Mouse (Mus musculus): ENCODE results near the gene Smarcb1.

Smarcb1 gene

DNA sequence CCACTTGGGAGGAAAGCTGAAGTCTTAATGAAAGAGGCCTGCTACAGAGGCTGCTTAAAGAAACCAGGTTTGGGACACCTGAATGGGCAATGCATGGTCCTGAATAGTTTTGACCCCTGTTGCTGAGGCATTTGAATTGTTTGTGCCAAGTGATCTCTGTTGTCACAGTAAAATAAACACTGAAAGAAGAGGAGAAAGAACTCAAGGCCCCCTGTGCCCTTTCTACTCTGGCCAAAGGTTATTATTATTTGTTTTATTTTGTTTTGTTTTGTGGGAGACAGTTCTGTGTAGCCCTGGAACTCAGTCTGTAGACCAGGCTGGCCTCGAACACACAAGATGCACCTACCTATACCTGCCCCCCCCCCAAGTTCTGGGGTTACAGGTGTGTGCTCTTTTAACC, 13.6 kb upstream of the Smarcb1 start:
- DNase-seq (ENCODE audit: low spot score in 2 of 2) = no peak

DNA sequence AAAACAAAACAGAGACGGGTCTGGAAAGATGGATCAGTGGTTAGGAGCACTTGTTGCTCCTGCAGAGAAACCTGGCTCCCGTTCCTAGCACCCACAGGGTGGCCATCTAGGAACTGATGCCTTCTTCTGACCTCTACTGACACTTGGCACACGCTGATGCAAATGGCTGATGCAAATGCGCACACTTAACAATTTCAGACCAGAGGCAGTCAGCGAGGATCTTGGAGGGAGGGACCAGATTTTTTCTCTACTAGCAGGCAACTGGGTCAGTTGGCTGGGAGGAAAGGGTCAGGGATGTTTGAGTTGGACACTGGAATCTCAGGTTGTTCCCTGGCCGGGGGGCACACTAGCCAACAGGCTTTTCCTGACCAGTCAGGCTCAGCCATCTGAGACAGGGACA, 11.5 kb upstream of the Smarcb1 start, which contains the start of gene Chchd10:
Gene Chchd10 (plus strand): TSS at position 240 of the 400 bp plus-strand sequence.
- no peak for DNase-seq (ENCODE audit: low spot score in 2 of 2)

DNA sequence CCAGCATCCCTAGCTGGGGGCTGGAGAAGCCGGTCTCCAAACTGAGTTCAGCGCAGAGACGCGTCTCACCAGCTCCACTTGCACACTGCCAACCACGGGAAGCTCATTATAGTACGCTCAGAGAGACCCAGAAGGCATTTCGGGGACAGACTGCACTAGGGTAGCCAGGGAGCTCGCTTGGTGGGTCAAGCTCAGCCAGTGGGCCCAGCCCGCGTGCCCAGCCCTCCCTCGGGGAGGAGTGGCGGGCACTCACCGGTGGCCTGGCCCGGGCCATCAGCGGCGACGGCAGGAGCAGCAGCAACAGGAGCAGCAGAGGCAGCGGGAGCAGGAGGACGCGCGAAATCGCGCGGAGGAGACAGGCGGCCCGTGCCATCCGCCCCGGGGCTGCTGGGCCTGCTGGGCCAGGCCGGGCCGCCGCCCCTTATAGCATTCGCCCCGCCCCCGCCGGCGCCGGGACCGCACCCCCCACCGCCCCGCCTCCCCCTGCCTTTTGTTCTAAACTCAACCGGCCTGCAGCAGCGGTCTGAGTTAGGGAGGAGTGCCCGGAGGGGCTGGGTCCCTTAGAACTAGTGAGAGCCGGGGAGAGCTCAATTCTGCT, 10.8 kb upstream of the Smarcb1 start:
- DNase-seq (ENCODE audit: low spot score in 2 of 2) = no peak

DNA sequence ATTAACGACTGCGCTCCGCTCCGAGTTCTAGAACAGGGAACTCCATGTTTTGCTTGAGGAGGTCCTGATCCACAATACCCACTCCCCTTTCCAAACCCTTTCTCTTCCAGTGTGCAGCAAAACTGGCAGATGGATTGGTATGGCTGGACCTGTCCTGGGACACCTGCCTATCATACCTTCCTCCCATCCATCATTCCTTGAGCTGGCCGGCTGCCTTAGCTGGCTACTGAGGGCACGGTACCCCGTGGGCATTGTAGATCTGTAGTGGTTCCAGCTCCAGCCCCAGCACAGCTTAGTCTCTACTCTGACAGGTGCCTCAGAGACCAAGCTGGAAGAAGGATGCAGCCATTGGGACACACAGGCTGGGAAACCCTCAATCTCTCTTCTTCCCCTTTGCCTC, 9.9 kb upstream of the Smarcb1 start:
- DNase-seq (ENCODE audit: low spot score in 2 of 2) = no peak

DNA sequence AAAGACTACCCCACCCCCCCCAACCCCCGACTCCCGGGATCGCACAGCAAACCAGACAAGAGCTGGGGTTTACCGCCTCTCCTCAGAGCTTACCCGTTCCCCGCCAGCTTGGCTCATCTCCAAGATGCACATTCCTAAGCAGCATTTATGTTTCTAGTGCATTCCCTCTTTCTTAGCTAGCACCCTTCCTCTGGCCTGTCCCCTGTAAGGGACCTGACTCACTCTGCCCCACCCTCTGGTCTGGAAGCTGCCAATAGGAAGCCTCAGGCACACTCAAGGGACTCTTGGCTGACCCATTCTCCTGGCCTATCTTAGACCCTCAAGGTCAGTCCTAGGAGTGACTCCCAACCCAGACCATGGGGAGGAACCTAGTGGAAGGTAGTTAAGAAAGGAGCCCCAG, 8.9 kb upstream of the Smarcb1 start:
- DNase-seq (ENCODE audit: low spot score in 2 of 2) = no peak

DNA sequence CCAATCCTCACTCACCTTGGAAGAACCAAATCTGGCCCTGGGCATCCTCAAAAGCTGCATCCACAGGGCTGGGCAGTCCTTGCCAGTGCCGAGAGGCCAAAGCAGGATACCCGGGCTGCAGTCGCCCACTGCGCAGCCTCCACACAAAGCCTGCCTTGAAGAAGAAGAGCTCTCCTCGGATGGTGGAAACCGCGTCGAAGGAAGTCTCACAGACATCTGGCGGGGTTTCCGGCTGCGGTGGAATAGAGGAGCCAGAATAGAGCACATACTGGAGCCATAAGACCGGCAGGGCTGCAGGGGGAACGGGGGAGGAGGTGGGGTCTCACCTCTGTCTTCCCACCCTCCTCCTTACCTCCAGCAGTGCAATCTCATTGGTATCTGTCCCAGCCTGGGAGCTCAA, 5.0 kb upstream of the Smarcb1 start:
- no peak for DNase-seq (ENCODE audit: low spot score in 2 of 2)

DNA sequence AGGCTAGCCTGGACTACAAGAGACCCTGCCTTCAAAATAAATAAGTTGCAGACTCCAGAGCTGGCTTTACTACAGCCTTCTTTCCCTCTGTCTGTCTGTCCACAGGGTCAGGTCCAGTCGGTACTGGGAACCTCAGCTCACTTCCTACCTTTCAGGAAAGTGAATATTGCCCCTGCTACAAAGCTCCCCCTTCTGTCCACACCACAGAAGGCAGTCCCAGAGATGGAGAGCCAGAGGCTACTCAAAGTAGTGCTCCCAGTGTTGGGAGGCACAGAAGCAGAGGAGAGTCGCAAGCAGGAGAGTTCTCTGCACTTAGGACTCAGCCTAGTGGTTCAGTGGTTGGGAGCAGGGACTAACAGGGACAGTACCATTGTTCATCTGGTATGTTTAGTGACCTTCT, 2.9 kb upstream of the Smarcb1 start:
- DNase-seq (ENCODE audit: low spot score in 2 of 2) = no peak

DNA sequence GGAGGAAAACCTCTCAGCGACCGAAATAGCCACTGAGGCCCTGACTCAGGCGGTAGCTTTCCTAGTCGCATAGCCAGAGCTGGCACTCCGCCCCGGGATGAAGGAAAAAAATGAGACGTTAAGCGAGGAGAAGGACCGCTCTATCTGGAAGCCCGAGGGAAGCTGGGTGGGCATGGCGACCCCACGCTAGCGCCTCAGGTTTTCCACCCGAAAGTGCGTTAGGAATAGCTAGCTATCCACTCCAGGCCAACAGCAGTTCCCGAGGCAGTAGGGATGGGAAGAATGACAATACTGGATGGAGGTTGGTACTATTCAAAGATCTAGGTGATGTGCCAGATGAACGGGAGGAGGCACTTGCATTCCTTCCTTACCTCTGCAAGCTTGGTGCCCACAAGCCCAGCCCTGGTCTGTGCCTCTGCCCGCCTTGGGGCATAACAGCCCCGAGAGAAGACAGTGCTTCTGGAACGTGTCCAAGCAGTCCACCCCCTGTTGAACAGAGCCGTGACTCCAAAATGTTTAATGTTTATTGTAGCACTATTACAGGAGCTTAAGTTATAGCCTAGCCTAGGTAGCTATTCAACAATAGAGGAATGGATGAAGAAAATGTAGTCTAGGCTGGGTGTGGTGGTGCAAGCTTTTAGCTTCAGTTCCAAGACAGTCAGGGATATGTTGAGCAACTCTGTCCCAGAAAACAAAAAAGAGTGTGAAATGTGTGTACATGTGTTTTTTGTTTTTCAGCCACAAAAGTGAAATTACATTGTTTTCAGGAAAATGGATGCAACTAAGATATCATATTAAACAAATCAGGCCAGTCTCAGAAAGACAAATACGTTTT, 526 bp upstream of the Smarcb1 start:
- DNase-seq (ENCODE audit: low spot score in 2 of 2) = peak in 1 of 2 experiments; percentile 30

DNA sequence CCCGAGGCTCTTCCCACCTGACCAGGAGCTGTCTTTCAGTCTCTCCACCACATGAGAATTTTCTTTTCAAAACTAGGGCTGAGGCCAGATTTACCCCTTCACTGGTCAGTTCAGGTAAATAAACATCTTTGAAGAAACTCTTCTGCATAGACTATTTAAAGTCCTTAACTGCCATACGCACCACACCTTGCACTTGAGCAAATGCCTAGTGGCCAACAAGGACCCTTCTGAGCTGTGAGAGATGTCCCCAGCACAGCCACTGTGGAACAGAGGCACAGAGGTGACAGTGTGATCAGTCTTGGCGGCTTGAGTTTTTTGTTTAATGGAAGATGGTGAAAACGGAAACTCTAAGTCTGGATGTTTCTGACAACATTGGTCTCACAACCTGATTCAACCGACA, 2.4 kb downstream of the Smarcb1 start:
- DNase-seq (ENCODE audit: low spot score in 2 of 2) = no peak

DNA sequence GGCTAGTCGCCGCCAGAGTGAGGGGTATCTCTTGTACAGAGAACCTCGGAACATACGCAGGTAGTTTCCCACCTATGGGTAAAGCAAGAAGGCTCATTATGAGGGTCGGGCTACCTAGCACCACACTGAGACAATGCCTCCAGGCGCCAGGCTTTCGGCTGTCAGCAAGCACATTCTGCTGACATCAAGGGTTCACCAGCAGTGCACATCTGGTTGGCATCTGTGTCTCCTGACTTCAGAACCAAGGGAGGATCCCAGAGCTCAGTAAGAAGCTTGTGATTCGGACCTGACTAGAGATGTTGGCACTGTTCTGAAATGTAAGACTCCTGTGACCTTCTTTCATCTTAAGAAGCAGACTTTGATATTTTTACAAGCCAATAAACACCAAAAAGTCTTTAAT, 4.6 kb downstream of the Smarcb1 start:
- DNase-seq (ENCODE audit: low spot score in 2 of 2) = no peak

DNA sequence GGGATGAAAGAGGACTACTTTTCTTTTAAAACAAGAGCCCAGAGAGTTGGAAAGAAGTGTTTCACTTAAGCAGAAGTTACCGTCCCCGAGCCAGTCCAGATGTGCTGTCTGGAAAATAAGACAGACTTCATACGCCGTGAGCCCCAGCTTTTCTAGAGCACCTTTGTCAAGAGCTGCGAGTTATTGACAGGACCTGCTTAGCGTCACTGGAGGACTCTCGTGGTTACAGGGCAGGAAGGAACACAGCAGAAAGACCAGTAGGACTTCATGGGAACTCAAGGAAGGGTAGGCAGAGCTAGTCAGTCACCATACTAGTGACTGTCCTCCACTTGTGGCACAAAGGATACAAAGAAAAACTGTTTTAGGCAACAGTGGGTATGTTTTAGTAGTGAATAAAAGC, 5.9 kb downstream of the Smarcb1 start:
- no peak for DNase-seq (ENCODE audit: low spot score in 2 of 2)

DNA sequence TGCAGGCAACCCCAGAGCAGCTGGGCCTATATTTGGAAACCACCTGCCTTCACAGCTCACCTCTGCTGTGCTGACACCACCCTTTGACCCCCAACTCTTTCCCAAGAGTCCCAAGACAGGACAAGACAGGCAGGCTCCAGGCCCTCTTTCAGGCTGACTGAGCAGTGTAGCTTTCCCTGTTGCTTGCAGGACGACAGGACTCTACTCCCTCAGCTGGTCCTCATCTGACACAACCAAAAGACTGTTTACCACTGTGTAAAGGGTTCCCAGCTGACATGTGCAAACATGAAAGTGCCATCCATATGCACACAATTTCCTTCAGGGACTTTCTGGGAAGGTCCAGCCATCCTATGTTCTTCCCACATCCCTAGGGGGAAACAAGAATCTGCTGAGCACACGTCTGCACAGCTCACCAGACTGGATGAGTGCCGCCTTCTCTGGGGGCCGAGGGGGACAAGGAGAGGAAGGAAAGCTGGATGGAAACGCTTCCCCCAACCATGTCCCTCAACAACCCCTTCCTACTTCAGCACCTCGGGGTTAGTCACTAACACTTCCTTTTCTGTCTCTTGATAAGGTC, 8.3 kb downstream of the Smarcb1 start:
- no peak for DNase-seq (ENCODE audit: low spot score in 2 of 2)

DNA sequence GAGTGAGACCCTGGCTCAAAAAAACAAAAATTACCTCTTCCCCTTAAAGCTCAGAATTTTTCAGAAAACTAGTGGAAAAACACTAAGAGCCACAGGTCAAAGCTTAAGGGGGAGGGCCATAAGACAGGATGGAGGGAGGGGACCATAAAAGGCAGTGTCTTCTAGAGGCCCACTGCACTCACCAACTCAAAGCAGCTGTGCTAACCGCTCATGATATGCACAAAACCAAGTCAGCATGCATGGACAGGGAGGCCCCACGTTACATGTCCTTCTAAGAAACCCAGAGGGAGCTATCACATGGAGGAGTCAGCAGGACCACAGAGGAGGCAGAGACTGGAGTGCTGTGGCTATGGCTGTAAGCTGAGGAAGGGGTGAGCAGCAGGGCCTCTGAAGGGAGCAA, 10.7 kb downstream of the Smarcb1 start:
- DNase-seq (ENCODE audit: low spot score in 2 of 2) = no peak

DNA sequence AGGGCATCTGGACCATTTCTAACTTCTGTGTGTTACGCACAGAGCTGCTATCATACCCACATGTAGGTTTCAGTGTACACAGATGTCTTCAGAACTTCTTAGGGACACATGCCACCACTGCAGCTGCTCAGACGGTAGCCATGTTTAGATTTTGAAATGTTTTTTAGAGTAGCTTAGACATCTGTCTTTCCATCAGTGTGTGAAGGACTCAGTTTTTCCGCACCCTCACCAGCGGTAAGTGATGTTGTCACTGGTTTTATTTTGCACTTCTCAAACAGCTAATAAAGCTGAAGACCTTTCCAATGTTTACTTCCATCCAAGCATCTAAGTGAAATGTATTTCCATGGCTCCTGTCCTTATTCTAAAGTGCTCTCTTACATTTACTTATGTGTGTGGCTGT, 14.5 kb downstream of the Smarcb1 start:
- DNase-seq (ENCODE audit: low spot score in 2 of 2) = no peak

DNA sequence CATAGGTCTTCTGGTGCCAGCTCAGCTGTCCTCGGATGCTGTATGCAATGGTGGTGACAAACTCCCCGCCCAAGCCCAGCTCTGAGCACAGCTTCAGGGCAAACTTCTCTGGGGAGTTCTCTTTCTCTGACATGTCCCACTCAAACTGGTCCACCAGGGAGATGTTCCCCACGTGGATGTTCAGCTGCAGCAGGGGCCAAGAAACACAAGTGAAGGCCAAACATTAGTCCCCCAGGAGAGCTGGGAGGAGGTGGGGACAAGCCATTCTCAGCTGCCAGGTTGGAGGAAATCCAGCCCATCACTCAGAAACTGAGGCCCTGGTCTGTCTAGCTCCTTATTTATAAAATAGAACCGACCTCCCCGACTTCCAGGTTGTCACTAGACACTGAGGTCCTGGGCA, 17.0 kb downstream of the Smarcb1 start:
- DNase-seq (ENCODE audit: low spot score in 2 of 2) = no peak

DNA sequence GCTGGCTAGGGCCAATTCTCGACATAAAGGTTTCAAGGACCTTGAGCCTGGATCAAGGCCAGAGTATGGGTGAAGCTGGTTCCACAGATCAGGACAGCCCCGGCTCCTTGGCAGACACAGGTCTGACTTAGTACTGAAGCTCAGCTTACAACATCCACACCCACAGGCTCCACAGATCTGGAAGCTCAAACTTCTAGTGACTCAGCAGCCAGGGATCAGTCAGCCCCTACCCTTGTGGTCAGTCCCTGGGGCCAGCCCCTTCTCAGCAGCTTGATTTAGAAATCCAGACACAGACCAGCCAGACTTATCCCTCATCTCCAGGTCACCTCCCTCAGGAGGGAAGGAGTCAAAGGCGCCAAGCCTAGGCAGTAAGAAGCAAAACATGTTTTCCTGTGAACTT, 22.6 kb downstream of the Smarcb1 start:
- DNase-seq (ENCODE audit: low spot score in 2 of 2) = no peak

DNA sequence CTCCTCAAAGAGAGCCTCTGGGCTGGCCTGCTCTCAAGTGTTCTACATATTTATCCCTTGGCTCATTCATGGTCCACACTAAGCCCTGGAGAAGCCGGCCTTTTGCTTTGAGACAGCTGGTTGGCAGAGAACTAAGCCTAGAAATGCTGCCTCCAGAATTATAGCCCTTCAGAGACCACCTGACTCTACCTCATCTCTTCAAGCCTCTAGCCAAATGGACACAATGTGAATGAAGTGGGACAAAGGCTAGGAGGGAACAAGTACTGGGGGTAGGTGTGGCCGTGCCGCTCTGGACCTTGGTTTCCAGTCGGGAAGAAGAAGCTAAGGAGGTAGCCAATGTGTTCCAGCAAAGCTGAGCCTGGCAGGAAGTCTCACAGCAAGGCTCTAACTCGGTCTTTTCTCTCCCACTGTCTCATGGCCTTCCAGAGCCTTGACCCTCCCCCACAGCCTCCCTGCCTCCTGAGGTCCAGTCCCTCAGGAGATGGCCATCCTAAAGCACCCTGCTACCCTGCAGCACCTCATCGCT, 23.3 kb downstream of the Smarcb1 start:
- no peak for DNase-seq (ENCODE audit: low spot score in 2 of 2)

DNA sequence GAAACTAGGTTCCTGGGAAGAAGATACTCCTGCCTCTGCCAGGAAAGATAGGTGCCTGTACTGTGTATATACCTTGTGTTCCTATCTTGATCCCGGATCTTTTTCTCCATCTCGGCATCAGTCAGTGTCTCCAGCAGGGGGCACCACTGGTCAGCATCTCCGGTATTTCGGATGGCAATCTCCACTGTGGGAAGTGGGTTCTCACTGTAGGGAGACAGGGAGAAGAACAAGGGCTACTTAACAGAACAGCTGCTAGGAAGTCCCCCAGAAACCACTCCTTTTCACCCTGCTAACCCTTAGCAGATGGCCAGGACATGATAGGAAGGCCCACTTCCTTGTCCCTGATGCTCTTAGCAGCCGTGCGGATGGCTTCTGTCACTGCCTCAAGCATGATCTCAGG, 24.0 kb downstream of the Smarcb1 start:
- peak; percentile 66 to 79 for DNase-seq (ENCODE audit: low spot score in 2 of 2)

DNA sequence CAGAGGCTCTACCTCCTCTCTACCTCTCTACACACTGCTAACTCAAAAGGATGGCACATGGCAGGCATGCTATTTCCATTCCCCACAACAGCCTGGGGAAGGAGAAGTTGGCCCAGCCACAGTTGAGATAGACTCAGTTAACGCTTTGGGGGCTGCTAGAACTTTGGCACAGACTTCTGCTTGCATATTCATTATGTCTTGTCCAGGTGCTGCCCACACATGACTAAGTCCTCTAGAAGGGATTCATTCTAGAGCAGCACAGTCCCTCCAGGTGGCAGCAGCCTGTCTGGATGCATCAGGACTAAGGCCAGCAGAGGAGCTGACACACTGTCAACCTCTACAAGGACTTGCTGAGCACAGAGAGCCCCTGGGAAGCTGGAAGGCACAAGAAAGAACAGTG, 25.2 kb downstream of the Smarcb1 start:
- DNase-seq (ENCODE audit: low spot score in 2 of 2) = no peak

DNA sequence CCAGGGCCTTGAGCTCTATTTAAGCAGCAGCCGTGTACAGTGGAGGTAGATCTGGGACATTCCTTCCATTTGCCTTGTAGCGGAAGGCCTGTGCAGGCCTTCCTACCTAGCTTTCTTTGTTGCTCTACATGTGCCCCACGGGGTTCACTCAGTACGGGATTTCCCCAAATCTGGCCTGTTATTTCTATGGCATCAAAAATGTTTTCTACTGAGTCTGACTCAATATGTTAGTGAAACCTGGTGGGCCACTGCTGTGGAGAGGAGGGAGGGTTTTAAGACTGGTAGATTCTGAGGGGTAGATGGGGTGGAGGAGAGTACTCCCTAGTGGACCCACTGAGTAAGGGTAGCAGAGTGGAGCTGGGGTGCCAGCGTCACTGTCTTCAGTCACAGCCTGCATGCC, 25.7 kb downstream of the Smarcb1 start:
- no peak for DNase-seq (ENCODE audit: low spot score in 2 of 2)

DNA sequence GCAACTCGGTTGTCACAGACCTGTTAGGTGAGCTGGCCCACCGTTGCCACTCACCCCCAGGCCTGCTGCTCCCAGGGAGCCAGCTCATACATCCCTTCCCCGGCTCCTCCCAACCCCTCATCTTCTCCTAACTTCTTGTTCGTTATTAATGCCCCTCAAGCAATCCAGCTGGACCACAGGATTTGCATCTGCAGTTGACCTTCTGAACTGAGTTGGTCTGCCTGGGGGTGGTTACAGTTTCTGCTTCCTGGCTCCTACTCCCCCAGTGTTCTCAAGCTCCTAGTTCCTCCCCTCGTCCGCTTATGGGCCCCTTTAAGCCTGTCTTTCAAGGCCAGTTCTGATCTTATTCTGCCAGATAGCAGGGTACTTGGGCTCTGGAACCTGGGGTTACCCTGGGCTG, 26.8 kb downstream of the Smarcb1 start:
- DNase-seq (ENCODE audit: low spot score in 2 of 2) = no peak

DNA sequence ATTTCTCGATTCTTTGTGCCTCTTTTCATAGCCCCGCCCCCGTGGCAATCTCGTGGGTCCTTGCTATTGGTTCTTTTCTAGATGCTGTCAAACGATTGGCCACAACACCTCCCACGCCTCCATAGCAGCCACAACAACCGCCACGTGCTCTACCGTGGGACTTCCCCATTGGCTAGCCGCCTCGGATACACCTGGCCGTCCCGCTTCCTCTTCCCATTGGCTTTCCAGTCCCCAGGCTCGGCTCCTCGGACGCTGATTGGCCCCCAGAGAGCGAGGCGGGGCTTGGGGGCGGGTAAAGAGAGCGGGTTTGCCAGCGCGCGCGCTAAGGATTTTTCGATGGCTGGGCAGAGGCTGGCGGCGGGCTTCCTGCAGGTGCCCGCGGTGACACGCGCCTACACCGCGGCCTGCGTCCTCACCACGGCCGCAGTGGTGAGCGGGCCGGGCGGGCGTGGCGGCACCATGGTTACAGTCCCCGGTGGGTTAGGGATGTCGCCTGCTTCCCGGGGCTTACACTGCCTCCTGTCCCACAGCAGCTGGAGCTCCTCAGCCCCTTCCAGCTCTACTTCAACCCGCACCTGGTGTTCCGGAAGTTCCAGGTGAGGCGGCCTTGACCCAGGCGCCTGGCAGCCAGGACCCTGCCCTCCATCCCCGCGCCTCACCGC, 28.2 kb downstream of the Smarcb1 start, which contains the start of gene Derl3:
Gene Derl3 (plus strand): TSS at position 325 of the 662 bp plus-strand sequence.
- peak; percentile 90 to 91 for DNase-seq (ENCODE audit: low spot score in 2 of 2)
